Mouse (Mus musculus): ENCODE results near the gene Fgfr2. TPM values are rescaled to one million over a fixed set of nuclear protein-coding genes. Genes with fewer than 3 reads are reported as not detected.

The Fgfr2 gene
- polyA plus RNA-seq, 2 experiments from 2014 or later: not detected

GRCm38 (mm10) chr7:131777461-131778270 lies 1345.5 kb downstream of the Fgfr2 start:
- ATAC-seq: no peak

- ATAC-seq: no peak
These were observed 1346.9 kb downstream of the Fgfr2 start for GRCm38 (mm10) chr7:131776191-131776752.

DNA sequence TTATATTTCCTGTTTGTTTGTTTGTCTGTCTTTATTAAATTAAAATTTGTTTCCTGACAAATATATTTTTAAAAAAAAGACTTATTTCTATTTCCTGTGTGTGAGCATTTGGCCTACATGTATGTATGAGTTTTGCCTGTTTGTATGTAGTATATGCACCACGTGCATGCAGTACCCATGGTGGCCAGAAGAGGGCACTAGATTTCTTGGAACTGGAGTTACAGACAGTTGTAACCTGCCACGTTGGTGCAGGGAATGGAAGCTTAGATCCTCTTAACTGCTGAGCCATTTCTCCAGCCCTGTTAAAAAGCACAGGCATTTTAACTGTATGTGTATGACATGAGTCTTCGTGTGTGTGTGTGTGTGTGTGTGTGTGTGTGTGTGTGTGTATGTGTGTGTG lies 1365.2 kb downstream of the Fgfr2 start:
- no peak for ATAC-seq

DNA sequence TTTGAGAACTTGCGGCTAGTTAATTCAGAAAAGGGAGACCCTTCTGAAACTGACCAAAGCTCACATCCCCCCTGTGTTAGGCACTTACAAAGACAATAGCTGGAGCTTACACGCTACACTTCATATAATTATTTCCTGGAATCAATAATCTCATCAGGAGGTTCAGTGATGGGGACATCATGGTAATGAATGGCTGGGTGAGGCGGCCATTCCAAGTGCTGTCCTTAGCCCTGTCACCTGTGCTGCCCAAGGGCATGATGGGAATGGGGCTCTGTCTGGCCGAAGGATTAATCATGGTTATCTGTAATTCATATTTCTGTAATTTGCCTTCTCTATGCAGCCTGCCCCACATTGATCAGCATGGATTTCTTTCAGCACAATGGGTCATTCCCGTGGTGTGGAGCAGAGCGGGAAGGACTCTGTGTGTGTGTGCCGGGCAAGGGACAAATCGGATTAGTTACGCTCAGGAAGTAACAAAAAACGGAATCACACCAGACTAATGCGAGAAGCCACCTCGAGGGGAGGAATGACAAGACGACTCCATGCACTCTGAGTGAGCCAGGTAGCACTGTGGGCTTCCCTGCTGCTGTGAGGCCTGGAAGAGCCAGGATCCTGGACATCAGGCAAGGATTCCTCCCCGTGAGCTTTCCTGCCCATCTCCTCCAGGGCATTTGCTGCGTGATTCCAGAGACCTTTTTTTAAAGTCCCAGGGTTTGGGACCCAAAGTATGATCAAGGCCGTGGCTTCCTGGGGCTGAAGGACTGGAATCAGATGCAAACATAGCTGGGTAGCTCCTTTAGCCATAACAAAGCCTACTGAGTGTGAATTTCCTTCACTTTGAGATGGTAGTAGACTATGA lies 1375.8 kb downstream of the Fgfr2 start:
- ATAC-seq: no peak

GRCm38 (mm10) chr7:131746752-131747151 lies 1376.4 kb downstream of the Fgfr2 start:
- ATAC-seq: no peak

- ATAC-seq: no peak
These were observed 1380.0 kb downstream of the Fgfr2 start for GRCm38 (mm10) chr7:131743193-131743592.

- no peak for ATAC-seq
These were observed 1400.2 kb downstream of the Fgfr2 start for GRCm38 (mm10) chr7:131722783-131723575.

- no peak for ATAC-seq
These were observed 1400.8 kb downstream of the Fgfr2 start for GRCm38 (mm10) chr7:131722316-131722715.

DNA sequence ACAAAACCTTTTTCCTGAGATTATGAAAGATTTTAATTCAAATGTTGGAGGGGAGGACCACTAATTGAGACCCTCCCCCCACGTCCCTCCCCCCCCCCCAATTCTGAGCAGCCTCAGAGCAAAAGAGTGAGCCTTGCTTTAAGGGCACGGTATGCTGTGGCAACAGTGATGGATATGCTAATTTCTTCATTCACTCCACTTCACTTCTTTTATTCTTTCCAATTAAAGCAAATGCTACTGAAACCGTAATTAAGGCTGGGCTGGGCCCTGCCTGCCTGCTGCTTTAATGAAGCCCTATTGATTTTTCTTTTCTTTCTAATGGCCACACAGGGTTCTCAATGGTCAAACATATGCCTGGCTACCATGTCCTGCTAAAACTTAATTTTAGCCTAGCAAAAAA lies 1404.9 kb downstream of the Fgfr2 start:
- no peak for ATAC-seq

GRCm38 (mm10) chr7:131713076-131713475 lies 1410.1 kb downstream of the Fgfr2 start:
- ATAC-seq: no peak

GRCm38 (mm10) chr7:131696889-131697288 lies 1426.3 kb downstream of the Fgfr2 start:
- no peak for ATAC-seq

DNA sequence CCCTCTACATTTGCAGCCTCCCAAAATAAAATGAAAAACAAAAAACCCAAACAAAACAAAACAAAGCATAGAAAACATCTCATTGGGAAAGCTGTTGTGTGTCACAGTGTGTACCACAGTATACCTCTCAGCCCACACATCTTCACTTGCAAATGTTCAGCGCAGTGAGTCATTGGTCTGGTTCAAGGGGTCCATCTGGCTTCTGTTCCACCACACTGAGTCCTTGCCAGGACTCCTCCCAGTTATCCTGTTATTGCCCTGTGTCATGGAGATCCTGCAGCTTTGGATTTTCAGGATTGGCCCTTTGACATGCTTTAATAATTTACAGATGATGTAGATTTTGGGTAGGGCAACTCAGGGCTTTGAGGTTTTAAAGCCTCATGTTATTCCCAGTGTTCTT lies 1435.8 kb downstream of the Fgfr2 start:
- no peak for ATAC-seq

GRCm38 (mm10) chr7:131677126-131677525 lies 1446.0 kb downstream of the Fgfr2 start:
- ATAC-seq: no peak

DNA sequence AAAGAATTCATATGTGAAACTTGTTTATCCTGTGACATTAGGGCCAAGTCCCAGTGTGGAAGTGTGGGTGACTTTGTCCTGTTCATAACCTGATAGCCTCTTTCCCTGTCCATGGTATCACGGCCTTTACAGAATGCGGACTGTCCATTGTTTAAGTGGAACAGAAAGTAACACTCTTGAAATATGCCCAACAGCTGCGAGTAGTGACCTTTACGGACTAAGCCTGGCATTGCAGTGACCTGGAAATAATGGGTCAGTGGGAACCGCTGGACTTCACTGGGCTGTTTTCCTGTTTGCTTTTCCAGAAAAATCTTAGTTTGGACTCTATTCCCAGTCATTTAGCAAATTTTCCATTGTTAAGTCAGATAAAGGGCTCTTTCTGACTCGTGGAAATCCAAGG lies 1452.6 kb downstream of the Fgfr2 start:
- ATAC-seq: no peak

DNA sequence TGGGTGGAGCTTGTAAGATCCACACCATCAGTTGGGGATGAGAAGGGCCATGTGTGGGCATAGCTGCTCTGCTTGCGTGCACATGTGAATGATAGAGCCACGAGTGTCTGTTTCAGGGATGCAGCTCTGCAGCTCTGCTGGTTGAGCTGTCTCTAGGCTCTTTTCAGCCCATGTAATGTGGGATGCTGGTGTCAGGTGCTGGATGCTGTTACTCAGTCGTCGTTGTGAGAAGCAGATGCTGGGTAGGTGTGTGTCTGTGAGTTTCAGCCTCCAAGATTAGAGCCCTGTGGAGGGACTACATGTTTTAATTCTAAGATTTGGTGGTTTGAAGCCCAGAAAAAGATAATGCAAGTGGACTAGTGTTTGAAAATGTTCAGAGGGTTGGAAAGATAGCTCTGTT lies 1453.8 kb downstream of the Fgfr2 start:
- no peak for ATAC-seq

GRCm38 (mm10) chr7:131660726-131661125 lies 1462.4 kb downstream of the Fgfr2 start:
- ATAC-seq: no peak

DNA sequence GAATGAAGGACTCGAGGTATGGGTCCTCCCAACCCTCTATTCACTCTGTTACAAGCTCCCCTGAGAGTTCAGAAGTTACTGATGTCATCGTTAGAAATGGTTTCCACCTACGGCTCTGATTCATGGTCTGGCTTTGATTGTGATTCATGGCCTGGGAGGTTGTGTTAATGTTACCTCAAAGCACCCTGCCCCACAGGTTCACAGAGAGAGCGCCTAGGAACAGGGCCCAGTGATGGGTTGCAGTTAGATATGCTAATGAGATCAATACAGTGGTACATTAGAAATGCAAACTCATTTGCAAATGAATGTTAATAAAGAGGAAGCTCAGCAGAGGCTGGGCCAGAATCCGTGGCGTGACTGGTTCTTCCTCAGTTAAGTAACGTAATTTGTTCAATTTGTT lies 1467.1 kb downstream of the Fgfr2 start:
- ATAC-seq: no peak

DNA sequence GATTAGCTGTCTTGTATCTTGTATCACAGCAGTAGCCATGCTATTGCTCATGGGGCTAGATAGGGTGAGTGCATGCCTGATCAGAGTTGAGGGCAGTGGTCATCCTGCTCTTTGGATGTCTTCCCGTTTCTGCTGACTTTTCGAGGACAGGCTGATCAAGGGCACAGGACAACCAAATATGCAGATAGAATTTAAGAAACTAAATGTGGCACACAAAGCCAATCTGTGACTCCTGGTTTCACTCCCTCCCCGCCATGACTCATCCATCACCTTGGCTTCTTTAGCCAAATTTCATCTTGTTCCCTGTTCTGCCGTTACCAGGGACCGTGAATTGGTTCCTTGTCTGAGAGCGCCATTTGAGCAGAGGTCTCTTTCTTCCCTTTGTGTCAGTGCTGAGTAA lies 1469.7 kb downstream of the Fgfr2 start:
- no peak for ATAC-seq

- ATAC-seq: no peak
These were observed 1471.0 kb downstream of the Fgfr2 start for GRCm38 (mm10) chr7:131651921-131652694.

- ATAC-seq: no peak
These were observed 1472.9 kb downstream of the Fgfr2 start for GRCm38 (mm10) chr7:131650277-131650676.

GRCm38 (mm10) chr7:131648276-131648675 lies 1474.9 kb downstream of the Fgfr2 start:
- no peak for ATAC-seq

- ATAC-seq: no peak
These were observed 1475.6 kb downstream of the Fgfr2 start for GRCm38 (mm10) chr7:131647583-131647982.

Data from CD4-positive, CD25-positive, alpha-beta regulatory T cell, adult 4 months (primary cell).